Mouse (Mus musculus): ENCODE results near the gene Tceal8.
"Not testable (repeated sequence)": the region's sequence is repeated elsewhere in the genome, so short reads cannot be mapped to it uniquely, and the experiment has no call there.

The Tceal8 gene

DNA sequence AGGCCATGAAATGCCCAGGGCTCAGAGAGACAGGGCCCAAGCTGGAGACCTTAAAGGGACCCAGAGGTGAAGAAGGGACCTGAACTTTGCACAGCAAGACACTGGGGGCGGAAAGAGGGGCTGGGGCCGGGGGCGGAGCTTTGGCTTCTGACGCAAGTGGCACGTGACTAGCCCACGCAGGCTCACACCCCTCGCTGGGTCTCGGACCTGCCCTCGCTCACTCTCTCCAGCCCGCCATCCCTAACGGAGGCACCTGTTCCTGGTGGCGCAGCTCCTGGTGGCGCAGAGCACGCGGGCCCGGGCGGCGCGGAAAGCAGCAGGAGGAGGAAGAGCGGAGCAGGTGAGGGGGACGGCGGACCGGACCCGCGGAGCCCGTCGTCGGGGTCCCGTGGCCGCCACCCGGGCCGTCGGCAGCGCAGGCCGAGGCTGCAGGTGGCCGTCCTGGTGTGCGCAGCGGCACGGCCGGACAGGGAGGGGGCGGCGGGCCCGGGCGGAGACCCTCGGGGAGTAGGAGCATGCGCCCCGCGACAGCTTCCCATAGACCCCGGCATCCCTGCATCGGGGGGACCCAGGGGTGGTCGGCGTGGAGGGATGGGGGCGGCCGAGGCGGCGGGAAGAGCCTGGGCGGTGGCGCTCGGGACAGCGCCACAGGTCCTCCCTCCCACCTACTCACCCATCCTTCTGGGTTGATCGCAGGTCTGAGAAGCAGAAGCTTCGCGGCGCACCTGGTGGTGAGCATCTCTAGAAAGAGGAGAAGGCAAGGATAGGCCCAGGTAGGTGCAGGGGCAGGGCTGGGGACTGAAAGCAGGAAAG lies 33.1 kb downstream of the Tceal8 start, which contains the start of gene Bex4:
Gene Bex4 (plus strand): TSS at position 170 of the 813 bp plus-strand sequence.
- in situ Hi-C loops (cut with MboI; ENCODE audit: low pct_unique_long_range_greater_than_20kb in 1 of 2, low sequenced_read_pairs in 2 of 2, unreplicated experiment in 1 of 2) = not testable (repeated sequence)

DNA sequence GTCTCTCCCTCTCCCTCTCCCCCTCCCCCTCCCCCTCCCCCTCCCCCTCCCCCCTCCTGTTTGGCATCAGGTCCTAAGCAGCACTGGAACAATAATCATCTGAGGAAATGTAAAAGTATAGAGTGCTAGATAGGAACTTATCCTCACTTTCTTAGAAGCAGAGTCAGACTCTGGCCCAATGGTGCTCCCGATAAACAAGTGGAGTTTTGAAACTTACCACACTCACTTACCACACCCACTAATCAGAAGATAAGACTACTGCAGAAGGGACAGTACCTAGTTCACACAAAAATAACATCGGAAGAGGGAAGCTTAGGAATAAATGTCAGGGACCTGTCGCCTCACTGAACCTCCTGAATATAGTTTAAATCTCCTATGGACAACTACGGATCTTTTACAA lies 36.6 kb downstream of the Tceal8 start:
- in situ Hi-C loops (cut with MboI; ENCODE audit: low pct_unique_long_range_greater_than_20kb in 1 of 2, low sequenced_read_pairs in 2 of 2, unreplicated experiment in 1 of 2) = no loop called here

GRCm38 (mm10) chrX:136127744-136128064 lies 44.4 kb downstream of the Tceal8 start:
- in situ Hi-C loops (cut with MboI; ENCODE audit: low pct_unique_long_range_greater_than_20kb in 1 of 2, low sequenced_read_pairs in 2 of 2, unreplicated experiment in 1 of 2) = no loop called here

DNA sequence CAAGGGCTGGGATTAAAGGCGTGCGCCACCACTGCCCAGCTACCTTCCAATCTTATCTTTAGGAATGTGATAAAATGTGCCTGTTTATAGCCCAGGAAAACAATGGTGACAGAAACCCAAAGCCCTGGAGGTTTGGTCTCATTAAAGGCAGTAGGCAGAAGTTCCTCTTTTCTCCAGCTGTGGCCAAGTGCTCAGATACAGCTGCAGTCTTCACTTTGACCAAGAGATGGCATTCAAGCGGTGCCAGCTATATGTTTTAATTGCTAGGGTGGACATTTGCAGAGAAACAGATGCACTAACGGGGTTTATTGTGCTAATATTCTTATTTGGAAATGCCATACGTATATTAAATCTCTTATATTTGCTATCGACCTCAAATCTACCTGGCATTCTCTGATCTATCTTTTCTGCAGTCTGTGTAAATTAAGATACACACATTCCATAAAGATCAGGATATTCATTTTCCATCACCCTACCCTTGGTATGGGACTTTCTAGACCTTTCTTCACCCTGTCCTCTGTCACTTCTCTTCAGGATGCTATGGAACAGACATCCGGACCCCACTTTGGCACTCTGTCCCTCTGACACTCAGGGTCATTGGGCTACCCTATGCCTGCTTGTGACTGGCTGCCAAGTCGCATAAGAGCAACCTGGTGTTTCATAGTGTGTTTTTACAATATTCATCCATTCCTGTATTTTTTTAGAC lies 45.0 kb downstream of the Tceal8 start:
- in situ Hi-C loops (cut with MboI; ENCODE audit: low pct_unique_long_range_greater_than_20kb in 1 of 2, low sequenced_read_pairs in 2 of 2, unreplicated experiment in 1 of 2) = no loop called here

Data from mouse embryonic stem cell (cell line).